29 mouse cellular contexts compared by ENCODE assay signal in the genomic region with DNA sequence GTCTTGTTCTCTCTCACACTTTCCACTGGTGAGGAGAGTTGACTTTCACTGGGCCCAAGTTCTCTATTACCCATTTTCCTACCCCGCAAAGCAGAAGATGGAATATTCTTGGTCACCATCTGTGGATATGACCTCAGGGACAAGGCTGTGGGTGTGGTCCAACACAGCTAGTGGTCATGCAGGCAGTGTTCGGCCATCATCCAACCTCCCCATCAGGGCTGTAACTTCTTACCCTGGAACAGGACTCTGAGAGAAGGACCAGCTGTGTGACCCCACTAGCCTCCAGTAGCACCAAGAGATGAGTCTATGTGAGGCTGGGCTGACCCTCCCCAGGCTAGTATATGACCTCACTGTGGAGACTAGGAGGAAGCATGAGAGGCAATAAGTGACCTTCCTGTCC. TPM values are rescaled to one million over a fixed set of nuclear protein-coding genes. Genes with fewer than 3 reads are reported as not detected.
DNase-seq lines count a peak whose midpoint lies in the region; ATAC-seq lines count a peak whose summit lies in the region.
"Had no signal": no experiment of that assay in that cellular context is flagged by ENCODE, and none has a peak within 500 bp of the region (broad histone marks: within the 10 kb centered on the region; RNA-seq: fewer than 3 reads in every experiment).

No protein-coding gene starts in this region.

- H3K4me1 ChIP-seq in kidney, embryonic 14.5 days (ENCODE audit: control insufficient read depth, insufficient read depth, low read length), result peaks cover 3% of the 10 kb centered on the region; the same call in 1 of the 2 replicates
- no peaks in the 10 kb centered on the region for H3K4me1 ChIP-seq in forebrain, embryonic 11.5 days (replicated peaks; ENCODE audit: control insufficient read depth, insufficient read depth, low read length)
- H3K4me1 ChIP-seq: forebrain, embryonic 13.5 days; liver, embryonic 15.5 days had no signal

- intact Hi-C loops in gastrocnemius, postnatal 36 days (cut with DNase I), result no loop called here
- intact Hi-C loops in heart, postnatal 36 days (cut with DNase I), result no loop called here

- WGBS in kidney, embryonic 14.5 days, result 81% methylated on average over 2 of the region's 2 CpGs
- WGBS in forebrain, embryonic 11.5 days, result 92% methylated on average over 2 of the region's 2 CpGs

- no peak overlapping the region for H3K4me2 ChIP-seq in kidney, embryonic 14.5 days (replicated peaks; ENCODE audit: low read depth, low read length)
- no peak overlapping the region for H3K4me2 ChIP-seq in forebrain, embryonic 11.5 days (ENCODE audit: low read depth, low read length, severe bottlenecking)
- H3K4me2 ChIP-seq: forebrain, embryonic 13.5 days; hindbrain, embryonic 12.5 days; limb, embryonic 12.5 days; liver, embryonic 15.5 days; lung, embryonic 14.5 days had no signal

- no peak overlapping the region for H3K4me3 ChIP-seq in kidney, embryonic 14.5 days (ENCODE audit: low read length)
- no peak overlapping the region for H3K4me3 ChIP-seq in forebrain, embryonic 11.5 days (ENCODE audit: low read depth, low read length)
- H3K4me3 ChIP-seq: forebrain, embryonic 13.5 days; hindbrain, embryonic 12.5 days; limb, embryonic 12.5 days; liver, embryonic 15.5 days had no signal

- peak; percentile 95 for DNase-seq in heart, adult 11 months
- no peak for DNase-seq in heart, postnatal 4 days
- DNase-seq in kidney, postnatal 10 days, result peak; percentile 14
- peak; percentile 27 to 43 for DNase-seq in gastrocnemius, postnatal 36 days
- peak; percentile 6 to 9 for DNase-seq in heart, postnatal 36 days
- DNase-seq in forebrain, embryonic 11.5 days (ENCODE audit: low spot score), result no peak
- DNase-seq in ovary, adult 18-20 months (ENCODE audit: low spot score), result no peak
- DNase-seq: adrenal gland, adult 8-10 months; cerebellum, adult 2 months; cerebellum, postnatal 14 days; kidney, adult 8-10 months; lung, embryonic 14.5 days; lung, postnatal 14 days; midbrain, embryonic 14.5 days; retina, postnatal 1 day; right cerebral cortex, postnatal 14 days; spleen, adult 18-20 months; thymus, adult 2 months; thymus, postnatal 36 days had no signal

- no peak overlapping the region for H3K9ac ChIP-seq in kidney, embryonic 14.5 days (ENCODE audit: low read depth, low read length)
- H3K9ac ChIP-seq in forebrain, embryonic 11.5 days (ENCODE audit: low read length), result no peak overlapping the region
- H3K9ac ChIP-seq: forebrain, embryonic 13.5 days; hindbrain, embryonic 12.5 days; limb, embryonic 12.5 days; liver, embryonic 15.5 days; lung, embryonic 14.5 days had no signal

- ATAC-seq in kidney, embryonic 14.5 days (ENCODE audit: low FRiP score, low TSS enrichment), result no peak
- no peak for ATAC-seq in forebrain, embryonic 11.5 days (replicated peaks; ENCODE audit: low FRiP score)
- ATAC-seq: forebrain, embryonic 13.5 days; hindbrain, postnatal 0 days; intestine, embryonic 16.5 days had no signal

- H3K36me3 ChIP-seq in kidney, embryonic 14.5 days (ENCODE audit: control insufficient read depth, insufficient read depth, low read length), result no peaks in the 10 kb centered on the region
- no peaks in the 10 kb centered on the region for H3K36me3 ChIP-seq in forebrain, embryonic 11.5 days (ENCODE audit: control insufficient read depth, insufficient read depth, low read length)
- H3K36me3 ChIP-seq: G1E; hindbrain, embryonic 12.5 days; limb, embryonic 12.5 days; liver, embryonic 15.5 days had no signal

- no peak overlapping the region for H3K27ac ChIP-seq in kidney, embryonic 14.5 days (ENCODE audit: low read depth, low read length)
- no peak overlapping the region for H3K27ac ChIP-seq in forebrain, embryonic 11.5 days (ENCODE audit: low read depth, low read length)
- H3K27ac ChIP-seq: forebrain, embryonic 13.5 days; hindbrain, embryonic 12.5 days; hindbrain, postnatal 0 days; limb, embryonic 12.5 days; liver, embryonic 15.5 days had no signal

- no peaks in the 10 kb centered on the region for H3K9me3 ChIP-seq in kidney, embryonic 14.5 days (ENCODE audit: control insufficient read depth, low read length)
- H3K9me3 ChIP-seq in forebrain, embryonic 11.5 days (ENCODE audit: control insufficient read depth, low read length), result no peaks in the 10 kb centered on the region
- H3K9me3 ChIP-seq: forebrain, embryonic 13.5 days; G1E; hindbrain, embryonic 12.5 days; limb, embryonic 12.5 days; liver, embryonic 15.5 days had no signal

- no peaks in the 10 kb centered on the region for H3K27me3 ChIP-seq in kidney, embryonic 14.5 days (ENCODE audit: control insufficient read depth, insufficient read depth, low read length)
- H3K27me3 ChIP-seq in forebrain, embryonic 11.5 days (ENCODE audit: control insufficient read depth, insufficient read depth, low read length), result no peaks in the 10 kb centered on the region
- H3K27me3 ChIP-seq: forebrain, embryonic 13.5 days; hindbrain, embryonic 12.5 days; limb, embryonic 12.5 days; liver, embryonic 15.5 days had no signal

RNA-seq across cellular contexts. Expression of a gene that starts 54.1 kb away (rescaled TPM):
- 1 to 10 TPM; 1.3 to 2.0 TPM for total RNA-seq in heart, postnatal 4 days (2021)
- polyA plus RNA-seq in kidney, embryonic 14.5 days (2014; fragmentation: Nextera tagmentation; extraction: Ambion mirVana), result 1.3 TPM in 2 replicates
- total RNA-seq in gastrocnemius, postnatal 36 days (2021), result 1 to 10 TPM; 1.2 to 1.9 TPM
- total RNA-seq in heart, postnatal 36 days (2021), result 1 to 10 TPM; 1.2 to 1.7 TPM
- 2.6 and 3.1 TPM in 2 replicates for polyA plus RNA-seq in forebrain, embryonic 11.5 days (2014; fragmentation: Nextera tagmentation; extraction: Ambion mirVana)
- total RNA-seq: G1E; liver, adult 2 months; monocyte, adult 5-6 weeks had no signal
- polyA plus RNA-seq: G1E; liver, adult 2 months; liver, embryonic 15.5 days had no signal

Comparison
In these comparisons a context has a peak if more than half of its experiments do, and no peak if none do; other contexts are left out.
1. DNase-seq: peak in heart, adult 11 months (single experiment), kidney, postnatal 10 days (single experiment), gastrocnemius, postnatal 36 days (2 of 2) and heart, postnatal 36 days (2 of 2); none in heart, postnatal 4 days (single experiment), forebrain, embryonic 11.5 days (single experiment) and ovary, adult 18-20 months (single experiment).